Mouse (Mus musculus): Measurements from ENCODE around the gene Cd27.
"Not testable (repeated sequence)": the region's sequence is repeated elsewhere in the genome, so short reads cannot be mapped to it uniquely, and the experiment has no call there.

The Cd27 gene

GRCm38 (mm10) chr6:125236782-125237181 lies at the start of gene Cd27:
Gene Cd27 (minus strand): TSS chr6:125237010.
- no peak for DNase-seq (ENCODE audit: extremely low spot score)

GRCm38 (mm10) chr6:125285890-125286289 lies 49.1 kb upstream of the Cd27 start, which contains the start of gene Tuba3a:
Gene Tuba3a (minus strand): TSS chr6:125286042.
- DNase-seq (ENCODE audit: extremely low spot score), result no peak

DNA sequence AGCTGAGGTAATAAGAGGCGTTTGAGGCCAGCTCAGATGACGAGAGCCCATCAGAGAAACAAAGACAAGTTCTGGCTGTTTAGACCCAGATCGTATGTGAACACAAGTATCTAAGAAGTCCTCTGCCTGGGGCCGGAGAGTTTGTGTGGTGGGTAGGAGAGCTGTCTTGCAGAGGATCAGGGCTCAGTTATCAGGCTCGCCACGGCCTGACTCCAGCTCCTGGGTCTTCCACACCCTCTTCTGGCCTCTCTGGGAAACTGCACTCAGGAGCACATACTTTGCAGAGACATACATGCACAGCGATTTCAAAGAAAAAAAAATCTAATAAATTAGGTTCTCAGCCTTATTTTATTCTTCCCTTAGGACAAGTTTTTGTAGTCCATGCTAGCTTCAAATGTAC lies 47.9 kb upstream of the Cd27 start:
- DNase-seq (ENCODE audit: extremely low spot score), result no peak

DNA sequence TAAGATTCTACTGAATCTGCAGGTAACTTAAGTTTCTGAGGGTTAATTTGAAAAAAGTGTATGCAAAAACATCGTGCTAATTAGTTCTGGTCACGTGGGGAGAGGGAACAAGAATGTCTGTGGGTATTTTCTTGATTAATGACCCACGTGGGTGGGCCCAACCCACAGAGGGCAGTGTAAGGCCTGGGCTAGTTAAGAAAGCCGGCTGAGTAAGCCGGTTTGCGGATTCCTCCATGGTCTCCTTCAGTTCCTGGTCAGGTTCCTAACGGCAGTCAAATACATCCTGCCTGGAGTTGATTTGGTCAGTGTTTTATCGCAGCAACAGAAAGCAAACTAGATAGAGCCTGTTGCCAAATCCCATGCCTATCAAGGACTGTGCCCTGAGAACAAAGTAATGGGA lies 47.4 kb upstream of the Cd27 start:
- DNase-seq (ENCODE audit: extremely low spot score), result no peak

GRCm38 (mm10) chr6:125282721-125283120 lies 45.9 kb upstream of the Cd27 start:
- DNase-seq (ENCODE audit: extremely low spot score), result not testable (repeated sequence)

GRCm38 (mm10) chr6:125279729-125280128 lies 42.9 kb upstream of the Cd27 start:
- DNase-seq (ENCODE audit: extremely low spot score), result no peak

GRCm38 (mm10) chr6:125274841-125275563 lies 38.2 kb upstream of the Cd27 start:
- DNase-seq (ENCODE audit: extremely low spot score), result peak; percentile 32

DNA sequence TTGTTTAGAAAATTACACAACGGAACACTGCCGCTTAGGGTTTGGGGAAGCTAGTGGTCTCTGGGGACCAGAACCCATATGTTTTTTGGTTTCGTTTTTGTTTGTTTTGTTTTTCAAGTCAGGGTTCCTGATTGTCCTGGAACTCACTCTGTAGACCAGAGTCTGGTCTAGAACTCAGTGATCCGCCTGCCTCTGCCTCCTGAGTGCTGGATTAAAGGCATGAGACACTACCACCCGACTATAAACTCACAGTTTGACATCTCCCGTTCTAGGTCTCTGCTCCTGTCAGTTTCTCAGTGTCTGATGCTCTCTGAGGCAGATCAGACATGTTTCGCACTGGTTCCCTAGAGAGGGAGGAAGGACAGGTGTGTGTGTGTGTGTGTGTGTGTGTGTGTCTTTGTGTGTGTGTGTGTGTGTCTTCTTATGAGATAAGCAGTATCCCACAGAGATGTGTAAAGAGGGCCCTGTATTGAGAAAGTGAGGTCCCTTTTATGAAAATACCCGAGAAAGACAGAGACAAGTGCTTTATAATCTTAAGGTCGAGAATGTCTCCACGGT lies 35.5 kb upstream of the Cd27 start:
- DNase-seq (ENCODE audit: extremely low spot score), result no peak

DNA sequence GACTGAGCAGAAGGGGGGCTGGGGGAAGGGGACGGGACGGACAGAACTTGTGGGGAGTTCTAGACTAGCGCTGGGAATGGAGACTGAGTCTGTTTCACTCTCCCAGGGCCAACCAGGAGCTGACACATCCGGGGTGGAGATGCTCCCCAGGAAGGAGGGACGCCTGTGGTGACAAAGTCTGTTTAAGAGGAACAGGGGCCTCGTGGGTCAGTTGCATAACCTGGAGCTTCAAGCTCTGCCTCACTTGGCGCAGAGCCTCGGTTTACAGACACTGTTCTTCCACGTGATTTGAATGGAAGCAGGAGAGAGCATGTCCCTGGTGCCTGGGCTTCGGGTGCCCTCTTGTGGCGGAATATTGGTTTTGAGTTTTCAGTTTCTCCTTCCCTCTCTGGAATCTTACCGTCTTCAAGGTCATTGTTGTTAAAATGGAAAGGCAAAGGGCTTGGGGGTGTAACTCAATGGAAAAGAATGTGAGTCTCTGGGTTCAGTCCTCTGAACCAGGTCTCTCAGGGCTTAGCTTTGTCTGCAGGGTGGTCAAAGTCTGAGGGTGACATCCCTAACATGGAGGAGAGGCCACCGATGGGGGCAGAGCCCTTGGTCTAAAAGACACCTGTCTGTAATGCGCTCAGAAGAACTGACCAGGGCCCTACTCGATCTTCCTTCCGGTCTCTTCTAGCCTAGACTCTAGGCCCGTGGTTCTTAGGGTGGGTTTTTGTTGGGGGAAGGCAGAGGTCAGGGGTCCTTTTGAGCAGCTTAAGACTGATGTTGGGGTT lies 34.8 kb upstream of the Cd27 start:
- peak; percentile 86 for DNase-seq (ENCODE audit: extremely low spot score)

- no peak for DNase-seq (ENCODE audit: extremely low spot score)
Measured at GRCm38 (mm10) chr6:125268799-125269198, 32.0 kb upstream of the Cd27 start.

DNA sequence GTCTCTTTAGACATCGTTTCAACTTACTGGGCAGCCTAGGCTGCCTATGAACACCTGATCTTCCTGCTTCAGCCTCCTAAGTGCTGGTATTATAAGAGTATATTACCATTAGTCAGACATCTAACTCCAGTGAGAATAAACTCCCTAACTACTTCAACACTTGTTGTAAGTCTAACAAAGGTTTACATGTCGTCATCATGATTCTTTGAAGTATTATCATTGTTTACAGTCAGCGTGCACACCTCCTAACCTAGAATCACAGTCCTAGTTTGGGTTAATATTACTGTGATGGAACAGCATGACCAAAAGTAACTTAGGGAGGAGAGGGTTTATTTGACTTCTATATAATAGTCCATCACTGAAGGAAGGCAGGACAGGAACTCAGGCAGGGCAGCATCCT lies 30.7 kb upstream of the Cd27 start:
- DNase-seq (ENCODE audit: extremely low spot score), result no peak

DNA sequence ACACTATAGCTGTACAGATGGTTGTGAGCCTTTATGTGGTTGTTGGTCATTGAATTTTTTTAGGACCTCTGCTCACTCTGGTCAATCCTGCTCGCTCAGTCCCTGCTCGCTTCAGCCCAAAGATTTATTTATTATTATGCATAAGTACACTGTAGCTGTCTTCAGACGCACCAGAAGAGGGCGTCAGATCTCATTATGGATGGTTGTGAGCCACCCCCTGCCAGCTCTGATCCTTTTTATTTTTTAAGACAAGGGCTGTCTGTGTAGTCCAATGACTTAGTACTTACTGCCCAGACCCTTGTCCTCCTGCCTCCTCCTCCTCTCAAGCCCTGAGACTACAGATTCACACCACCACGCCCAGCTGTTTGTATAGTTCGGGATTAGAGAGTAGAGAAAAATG lies 29.8 kb upstream of the Cd27 start:
- not testable (repeated sequence) for DNase-seq (ENCODE audit: extremely low spot score)

DNA sequence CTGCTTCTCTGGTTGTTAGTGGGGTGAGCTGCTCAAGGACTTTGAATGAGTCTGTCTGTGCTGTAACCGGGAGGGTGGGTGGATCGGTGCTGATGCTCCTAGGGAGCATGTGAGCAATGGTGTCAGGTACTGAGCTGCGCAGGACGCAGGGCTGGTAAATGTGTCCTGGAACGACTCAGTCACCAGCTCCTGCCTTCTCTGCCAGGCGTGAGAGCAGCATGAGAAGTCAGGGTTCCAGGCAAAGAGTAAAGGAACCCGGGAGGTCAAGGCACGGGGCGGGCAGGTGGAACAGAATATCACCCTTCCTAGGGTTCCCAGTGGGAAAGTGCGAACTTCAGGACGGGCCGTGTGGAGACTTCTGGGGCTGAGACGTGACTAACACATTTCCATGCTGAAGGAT lies 29.3 kb upstream of the Cd27 start:
- DNase-seq (ENCODE audit: extremely low spot score), result no peak

GRCm38 (mm10) chr6:125265239-125265638 lies 28.4 kb upstream of the Cd27 start:
- no peak for DNase-seq (ENCODE audit: extremely low spot score)

- DNase-seq (ENCODE audit: extremely low spot score), result no peak
Measured at GRCm38 (mm10) chr6:125264219-125264618, 27.4 kb upstream of the Cd27 start.

DNA sequence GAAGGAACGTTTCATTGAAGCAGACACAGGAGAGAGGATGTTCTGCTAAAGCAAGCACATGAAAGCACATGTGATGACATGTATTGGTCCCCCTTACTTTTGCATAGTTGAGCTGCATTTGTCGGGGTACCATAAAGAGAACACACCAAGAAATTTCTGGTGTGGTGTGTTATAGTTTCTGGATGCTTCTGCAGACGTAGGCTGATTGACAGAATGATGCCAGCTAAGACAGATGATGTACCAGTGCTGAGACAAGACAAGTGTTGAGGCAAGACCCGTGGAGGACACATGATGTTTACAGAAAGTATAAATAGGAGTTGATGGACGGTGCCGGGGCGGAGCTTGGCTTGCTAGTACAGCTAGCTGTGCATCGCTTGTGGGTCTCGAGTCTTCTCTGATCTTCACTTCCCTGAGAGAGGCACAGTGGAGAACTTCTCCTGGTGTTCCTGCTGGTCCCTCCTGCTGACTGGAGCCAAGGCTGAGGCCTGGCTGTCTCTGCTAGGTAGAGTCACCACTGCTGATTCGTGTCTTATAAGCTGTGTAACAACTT lies 23.3 kb upstream of the Cd27 start:
- no peak for DNase-seq (ENCODE audit: extremely low spot score)

GRCm38 (mm10) chr6:125256222-125256966 lies 19.6 kb upstream of the Cd27 start:
- no peak for DNase-seq (ENCODE audit: extremely low spot score)

- no peak for DNase-seq (ENCODE audit: extremely low spot score)
Measured at GRCm38 (mm10) chr6:125255516-125256044, 18.8 kb upstream of the Cd27 start.

DNA sequence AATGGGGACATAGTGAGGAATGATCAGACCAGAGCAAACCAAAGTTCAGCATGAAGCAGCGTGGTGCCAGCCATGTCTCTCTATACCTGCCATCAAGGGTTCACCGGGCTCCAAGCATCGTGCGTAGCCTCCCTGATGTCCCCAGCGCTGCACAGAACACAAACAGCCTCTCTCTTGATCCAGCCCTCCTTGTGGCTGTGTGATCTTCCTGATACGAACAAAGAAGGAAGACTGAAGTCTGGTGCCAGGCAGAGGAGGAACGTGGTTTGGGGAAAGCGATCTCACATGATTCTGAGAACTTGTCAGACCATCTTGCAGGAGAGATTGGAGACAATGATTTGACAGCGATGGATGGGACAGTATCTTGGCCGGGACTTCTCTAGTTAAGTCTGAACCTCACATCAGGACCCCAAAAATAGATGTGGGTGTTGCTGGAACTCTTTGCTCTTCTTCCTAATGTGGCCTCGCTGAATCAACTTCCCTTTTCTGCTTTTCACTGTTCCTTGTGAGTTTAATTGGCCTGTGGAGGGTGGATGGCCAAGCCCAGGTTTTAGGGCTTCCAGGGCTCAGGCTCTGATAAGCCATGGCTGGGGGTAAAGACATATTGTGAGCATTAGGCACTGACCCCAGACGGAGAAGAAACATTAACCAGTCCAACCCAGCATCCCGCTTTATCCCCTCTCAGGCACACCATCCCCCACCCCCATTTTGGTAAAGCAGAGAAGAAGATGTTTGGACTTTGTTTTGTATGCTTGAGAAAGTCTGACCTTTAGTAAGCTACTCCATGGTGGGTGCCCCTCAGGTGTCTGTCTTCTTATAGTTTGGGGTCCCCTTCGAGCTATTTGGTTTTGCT lies 17.3 kb upstream of the Cd27 start:
- DNase-seq (ENCODE audit: extremely low spot score), result no peak

DNA sequence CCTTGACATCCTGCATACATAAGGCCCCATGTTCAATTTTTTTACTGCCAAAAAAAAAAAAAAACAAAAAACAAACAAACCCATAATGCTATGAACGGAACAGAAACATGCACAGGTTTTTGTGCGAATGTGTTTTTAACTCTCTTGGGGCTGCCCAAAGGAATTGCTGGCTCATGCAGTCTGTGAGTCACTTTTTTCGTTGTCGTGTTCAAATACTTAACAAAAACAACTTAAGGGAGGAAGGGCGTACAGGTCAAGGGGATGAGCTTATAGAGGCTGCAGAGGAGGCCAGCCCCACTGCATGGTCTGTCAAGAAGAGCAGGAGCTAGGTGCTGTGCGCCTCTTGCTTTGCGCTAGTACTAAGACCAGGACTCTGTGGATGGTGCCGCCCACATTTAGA lies 15.9 kb upstream of the Cd27 start:
- no peak for DNase-seq (ENCODE audit: extremely low spot score)

DNA sequence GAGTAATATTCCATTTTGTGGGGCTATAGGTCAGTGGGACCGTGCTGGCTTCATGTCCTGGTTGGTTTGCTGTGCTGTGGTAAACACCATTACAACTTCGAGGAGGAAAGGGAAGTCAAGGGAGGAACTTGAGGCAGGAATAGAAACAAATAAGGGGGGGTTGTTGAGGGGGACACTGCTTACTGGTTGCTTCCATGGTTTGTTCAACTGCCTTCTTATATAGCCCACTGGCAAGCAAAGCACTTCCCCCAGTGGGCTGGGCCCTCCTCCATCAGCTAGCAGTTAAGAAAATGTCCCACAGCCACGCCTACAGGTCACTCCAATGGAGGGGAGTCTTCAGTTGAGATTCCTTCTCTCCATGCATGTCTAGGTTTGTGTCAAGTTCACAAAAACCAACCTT lies 15.5 kb upstream of the Cd27 start:
- DNase-seq (ENCODE audit: extremely low spot score), result no peak
